Mouse (Mus musculus) kidney, postnatal 10 days (tissue): ENCODE results near the gene Sik2.
A peak's percentile ranks its signal among the peaks of the same experiment; 100 is the strongest.

Experiments used
- DNase-seq: peaks from one replicate; pipeline ENCODE4 v3.0.0; 2021; ENCODE audit warnings: mixed read lengths

Gene Sik2

DNA sequence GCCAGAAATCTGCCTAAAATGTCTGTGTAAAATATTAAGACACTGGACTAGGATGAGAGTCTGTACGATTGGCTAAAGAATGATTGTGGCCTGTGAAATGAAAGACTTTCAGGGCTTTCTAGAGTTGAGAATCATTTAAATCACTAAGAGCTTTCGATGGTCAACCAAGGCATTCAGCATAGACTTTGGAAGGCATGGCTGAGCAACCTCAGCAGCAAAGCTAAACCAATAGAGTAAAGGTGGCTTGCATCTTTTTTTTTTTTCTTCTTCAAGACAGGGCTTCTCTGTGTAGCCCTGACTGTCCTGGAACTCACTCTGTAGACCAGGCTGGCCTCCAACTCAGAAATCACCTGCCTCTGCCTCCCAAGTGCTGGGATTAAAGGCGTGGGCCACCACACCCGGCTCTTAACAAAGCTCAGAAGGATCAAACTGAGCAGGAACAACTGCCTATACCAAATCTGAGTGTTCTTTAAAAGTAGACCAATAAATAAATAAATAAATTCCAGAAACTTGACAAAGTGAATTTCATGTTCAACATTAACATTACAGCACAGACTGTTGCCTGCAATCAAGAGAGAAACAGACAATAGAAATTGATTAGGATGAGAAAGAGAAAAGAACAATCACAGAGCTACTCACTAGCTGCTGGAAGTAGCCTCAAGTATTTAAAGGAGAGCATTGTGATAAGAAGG, 27.2 kb downstream of the Sik2 start:
- no peak for DNase-seq

DNA sequence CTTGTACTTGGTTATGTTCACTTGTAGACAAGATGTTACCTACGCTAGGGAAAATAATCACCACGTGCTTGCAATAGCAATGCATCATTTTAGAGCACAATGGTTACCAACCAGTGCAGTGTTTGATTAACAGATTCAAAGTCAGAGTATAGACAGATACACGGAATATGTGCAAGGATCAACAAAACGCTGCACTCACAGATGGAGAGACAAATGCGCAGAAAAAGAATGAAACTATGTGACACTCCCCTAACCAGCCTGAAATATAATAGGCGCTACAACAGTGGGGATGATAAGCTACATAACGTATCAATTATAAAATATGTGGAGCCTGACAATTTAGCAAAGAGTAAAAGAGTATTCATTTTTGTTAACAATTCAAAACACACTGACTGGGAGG, 34.2 kb downstream of the Sik2 start:
- DNase-seq, result no peak

DNA sequence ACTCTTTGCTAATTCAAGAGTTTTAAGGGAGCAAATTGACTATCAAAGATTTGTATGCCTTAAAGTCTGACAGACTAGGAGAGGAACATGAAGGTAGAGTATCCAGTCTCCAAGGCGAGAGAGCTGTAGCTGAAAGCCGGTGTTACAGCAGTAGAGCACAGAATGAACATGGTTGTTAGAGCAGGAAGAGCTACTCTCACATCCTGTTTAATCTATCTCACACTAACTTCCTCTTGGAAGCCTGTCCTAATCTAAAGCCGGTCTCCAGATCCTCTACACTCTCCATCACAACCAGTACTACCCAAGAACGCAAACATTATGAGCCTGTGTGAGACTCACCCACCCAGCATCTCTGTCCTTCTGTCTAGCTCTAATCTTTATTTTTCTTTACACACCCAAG, 38.5 kb downstream of the Sik2 start:
- no peak for DNase-seq

DNA sequence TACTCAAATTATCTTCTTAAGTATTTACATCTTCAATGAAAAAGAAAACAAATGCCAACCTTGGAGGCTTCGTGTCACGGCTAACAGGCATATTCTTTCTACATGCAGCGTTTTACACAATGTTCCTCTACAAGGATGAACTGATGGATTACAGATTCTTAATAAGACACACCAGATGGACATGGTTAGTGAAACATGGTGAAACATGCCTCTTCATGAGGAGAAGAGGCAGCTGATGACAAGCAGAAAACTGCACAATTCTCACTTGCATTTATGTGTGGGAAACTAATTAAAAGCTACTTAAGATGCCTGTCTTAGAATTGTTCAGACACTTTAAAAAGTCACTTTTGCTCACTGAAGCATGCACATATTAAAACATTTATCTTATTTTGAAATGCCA, 39.6 kb downstream of the Sik2 start:
- DNase-seq, result no peak

DNA sequence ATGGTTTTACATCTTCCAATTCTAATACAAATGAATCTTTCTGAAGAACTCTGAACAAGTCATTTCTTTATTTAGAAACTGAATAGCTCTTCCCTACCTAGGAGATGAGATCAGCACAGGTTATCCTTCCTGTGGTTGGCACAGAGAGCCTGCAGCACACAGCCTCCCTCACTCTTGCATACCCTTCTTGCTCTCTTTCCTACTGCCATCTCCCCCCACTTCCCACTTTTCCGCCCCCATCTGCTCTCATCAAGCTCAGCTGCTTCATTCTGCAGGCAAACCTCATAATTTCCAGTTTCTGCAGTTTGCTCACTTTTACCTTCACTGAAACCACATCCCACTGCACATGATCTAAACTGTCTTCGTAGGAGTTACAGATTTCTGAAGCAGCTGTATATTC, 42.6 kb downstream of the Sik2 start:
- DNase-seq, result no peak

DNA sequence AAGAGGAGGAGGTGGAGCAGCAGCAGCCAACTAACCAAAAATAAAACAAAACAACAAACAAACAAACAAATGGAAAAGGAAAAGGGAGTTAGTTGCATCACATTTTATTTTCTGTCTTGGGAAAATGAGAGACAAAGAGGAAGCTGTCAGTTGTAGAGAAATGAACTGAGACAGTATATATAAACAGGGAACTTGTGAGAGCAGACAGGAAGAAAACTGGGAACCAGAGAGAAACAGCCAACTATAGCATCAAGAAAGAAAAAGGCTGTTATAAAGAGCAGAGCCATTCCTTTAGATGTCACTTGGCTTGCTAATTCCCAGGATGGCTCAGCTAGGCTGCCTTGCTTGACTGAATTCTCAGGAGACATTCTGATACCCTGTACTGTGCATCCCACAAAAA, 43.5 kb downstream of the Sik2 start:
- no peak for DNase-seq

DNA sequence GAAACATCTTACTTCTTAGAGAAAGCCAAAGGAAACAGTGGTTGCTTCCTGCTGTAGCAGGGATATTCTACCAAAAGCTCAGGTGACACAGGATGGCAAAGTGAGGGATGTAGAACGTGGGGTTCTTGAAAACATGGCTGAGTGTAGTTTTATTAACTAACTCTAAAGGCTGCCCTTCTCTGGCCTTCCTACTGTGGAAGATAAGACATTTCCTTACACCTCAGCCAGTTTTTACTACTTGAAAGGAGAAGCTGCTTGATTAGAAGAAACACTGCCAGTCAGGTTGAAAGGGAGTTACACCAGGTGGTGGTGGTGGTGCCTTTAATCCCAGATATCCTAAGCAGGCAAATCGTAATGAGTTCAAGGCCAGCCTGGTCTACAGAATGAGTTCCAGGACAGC, 44.0 kb downstream of the Sik2 start:
- no peak for DNase-seq

DNA sequence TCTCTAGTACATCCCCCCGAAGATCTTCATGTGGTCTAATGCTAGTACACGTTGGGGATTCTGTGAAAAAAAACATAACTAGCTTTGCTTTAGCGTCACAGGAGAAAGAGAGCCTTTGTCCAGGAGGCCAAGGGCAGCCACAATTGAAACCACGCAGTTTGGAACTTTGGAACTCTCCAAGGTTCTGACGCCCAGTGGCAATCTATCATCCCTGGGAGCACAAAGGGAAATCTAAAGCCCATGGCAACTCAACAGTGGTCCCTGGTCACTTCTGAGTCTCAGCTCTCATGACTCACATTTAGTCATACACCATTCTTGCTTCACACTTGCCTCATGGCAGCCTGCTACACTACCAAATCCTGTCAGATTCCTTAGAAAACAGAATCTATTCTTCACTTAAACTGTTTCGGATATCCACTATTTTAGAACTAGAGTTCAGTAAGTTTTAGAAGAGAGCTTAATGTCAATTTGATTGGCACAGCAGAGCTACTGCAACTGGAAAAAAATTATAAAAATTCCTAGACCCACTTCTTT, 50.9 kb downstream of the Sik2 start:
- peak; percentile 15 for DNase-seq

DNA sequence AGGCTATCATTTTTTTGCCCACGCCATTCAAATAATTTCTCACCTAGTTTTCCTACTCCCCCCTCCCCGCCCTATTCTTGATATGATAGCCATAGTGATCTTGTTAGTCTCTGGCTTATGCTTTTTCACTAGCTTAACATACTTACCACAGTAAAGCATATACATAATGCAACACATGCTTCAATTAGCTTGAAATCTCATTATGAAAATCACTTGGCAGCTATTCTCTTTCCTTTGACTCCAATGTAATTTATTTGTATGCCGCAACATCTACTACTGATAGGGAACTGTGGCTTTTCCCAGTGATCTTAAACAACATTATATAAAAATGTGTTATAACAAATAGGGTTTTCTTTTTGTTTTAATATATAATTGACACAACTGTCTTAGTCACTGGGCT, 53.7 kb downstream of the Sik2 start:
- DNase-seq, result no peak

DNA sequence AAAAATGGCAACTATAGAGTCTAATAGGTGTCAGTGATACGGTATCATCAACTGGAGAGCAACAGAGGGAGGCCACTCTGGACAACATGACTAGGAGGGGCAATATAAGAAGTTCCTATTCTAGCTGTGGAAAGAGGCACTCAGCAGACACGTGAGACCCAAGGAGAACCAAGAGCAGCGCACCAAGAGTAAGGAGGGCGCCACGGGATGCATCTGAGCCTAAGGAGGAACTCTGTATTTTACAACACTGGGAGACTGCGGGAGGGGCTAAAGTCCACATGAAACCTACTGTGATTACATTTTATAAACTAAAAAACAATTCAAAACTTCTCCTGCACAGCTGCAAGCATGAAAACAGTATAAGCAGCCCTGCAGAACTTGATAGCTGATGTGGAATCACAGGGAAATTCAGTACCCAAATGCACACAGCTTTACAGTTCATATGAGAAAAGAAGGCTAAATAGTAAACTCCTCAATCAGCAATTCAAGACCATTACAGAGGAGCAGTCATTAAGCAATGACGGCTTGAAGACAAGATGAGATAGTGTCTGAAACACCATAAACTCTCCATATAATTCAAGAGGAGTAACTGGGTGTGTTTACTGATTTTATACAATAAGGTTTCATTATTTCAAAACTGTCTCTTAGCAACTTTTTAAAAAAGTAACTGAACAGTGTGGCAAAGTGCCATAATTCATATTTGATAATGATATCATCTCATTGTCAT, 60.6 kb downstream of the Sik2 start:
- DNase-seq, result no peak

DNA sequence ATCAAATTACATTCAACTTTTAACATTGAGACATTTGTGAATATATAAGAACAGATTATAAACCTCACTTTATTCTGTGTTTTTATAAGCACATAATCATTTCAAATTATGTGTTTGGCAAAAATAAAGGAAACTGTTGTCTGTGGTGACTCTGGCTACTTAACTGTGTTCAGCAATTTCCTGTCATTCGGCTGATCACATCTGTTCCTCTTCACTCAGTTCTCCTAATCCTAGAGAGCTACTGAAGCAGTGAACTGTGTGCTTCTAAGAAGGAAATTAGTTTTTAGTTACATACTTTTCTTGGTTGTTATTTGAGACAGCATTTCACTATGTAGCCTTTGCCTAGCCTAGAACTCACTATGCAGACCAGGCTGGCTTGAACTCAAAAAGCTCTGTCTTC, 62.5 kb downstream of the Sik2 start:
- DNase-seq, result no peak

DNA sequence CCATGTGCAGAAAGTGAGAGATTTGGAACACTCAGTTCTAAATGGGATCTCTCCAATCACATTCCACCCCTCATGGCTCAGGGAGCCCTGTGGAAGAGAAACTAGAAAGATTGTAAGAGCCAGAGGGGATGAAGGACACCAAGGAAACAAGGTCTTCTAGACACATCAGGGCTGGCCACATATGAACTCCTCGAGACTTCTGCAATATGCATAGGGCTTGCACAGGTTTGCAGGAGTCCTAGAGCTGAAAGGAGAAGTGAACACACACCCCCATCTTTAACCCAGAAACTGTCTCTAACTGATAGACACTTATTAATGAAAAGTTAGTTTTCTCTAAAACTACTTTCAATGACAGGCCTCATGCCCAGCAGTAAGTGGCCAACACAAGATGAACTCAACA, 64.0 kb downstream of the Sik2 start:
- no peak for DNase-seq

DNA sequence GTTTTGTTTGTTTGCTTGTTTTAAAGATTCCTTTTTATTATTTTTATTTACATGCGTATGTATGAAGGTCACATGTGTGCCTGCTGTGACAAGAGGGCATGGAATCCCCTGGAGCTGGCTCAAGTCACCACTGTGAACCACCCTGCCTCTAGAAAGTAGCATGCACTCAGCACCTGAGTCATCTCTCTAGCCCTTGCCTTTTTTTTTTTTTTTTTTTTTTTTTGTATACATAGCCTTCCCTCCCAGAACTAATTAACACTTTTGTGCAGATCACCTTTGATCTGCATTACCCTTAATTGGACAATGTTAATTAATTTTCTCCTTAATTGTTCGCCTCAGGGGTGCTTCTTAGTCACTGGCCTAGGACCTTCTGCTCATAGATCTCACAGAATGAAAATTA, 66.2 kb downstream of the Sik2 start:
- no peak for DNase-seq

DNA sequence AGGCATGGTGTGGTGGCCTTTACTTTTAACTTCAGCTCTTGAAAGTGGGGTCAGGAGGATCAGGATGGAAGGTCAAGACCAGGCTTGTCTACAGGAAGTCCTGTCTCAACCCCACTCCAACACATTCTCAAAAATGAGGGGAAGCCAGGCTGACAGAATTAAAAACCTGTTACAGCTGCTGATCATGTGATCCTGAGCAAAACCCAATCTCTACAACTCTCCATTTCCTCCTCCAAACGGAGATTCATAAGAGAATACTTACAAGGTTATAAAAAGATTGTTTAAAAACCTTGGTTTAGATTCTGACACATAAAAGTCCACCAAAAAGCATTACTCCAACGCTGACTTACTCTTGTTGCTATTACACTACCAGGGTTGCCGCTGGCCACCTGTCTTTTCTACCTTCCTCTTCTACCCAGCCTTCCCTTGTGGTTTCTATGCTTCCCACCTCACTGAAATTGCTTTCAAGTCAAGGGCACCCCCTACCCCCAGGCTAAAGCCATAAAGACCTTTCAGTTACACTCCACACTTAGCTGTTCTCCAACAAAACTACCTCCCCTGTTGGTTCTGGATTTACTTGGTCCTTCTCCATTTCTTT, 67.0 kb downstream of the Sik2 start:
- no peak for DNase-seq

DNA sequence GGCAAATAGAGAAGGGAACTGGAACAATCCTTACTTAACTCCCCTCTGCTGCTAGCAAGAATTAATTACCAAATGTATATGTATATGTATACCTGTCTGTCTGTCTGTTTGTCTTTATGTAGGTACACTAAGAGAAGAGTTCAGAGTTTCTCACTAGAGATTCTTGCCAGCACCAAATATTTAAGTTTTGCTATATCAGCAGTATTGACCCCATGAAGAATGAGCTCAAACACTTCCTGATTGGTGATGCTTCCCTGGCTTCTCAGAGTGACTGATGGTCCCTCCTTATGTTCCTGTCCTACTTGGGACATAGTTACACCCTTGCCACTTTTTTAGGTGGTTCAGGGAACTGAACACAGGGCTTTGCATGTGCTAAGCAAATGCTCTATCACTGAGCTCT, 78.9 kb downstream of the Sik2 start:
- no peak for DNase-seq

DNA sequence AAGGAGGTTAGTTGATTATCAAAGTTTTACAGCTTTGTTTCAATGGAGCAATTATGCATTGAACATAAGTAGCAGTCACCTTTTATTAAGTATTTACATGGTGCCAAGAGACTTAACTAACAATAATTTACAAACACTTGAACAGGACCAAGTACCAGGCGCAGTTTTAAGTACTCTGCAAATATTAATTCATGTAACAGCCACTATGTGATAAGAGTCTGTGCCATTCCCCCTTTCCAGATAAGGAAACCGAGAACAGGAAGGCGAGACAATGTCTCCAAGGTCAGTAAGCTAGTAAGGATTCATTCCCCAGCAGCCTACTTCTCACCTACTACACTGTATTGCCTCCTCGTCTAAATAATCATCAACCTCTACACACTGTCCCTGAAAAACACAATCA, 83.1 kb downstream of the Sik2 start:
- DNase-seq, result no peak

DNA sequence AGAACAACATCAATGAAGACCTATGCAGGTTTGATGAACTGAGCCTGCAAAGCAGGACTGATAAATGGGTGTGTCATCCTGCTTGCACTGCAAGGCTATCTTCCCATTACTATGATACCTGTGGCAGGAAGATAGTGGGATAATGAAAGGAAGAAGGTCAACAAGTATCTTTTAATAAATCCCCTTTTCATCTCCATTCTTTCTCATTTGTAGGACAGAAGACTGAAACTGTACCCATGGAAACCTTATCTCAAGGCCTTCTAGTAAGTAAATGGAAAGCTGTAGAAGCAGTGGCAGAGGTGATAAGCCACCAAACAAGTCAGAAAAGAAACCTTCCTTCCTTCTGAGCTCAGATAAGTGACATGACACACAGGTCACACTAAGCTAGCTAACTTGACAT, 84.4 kb downstream of the Sik2 start:
- no peak for DNase-seq

DNA sequence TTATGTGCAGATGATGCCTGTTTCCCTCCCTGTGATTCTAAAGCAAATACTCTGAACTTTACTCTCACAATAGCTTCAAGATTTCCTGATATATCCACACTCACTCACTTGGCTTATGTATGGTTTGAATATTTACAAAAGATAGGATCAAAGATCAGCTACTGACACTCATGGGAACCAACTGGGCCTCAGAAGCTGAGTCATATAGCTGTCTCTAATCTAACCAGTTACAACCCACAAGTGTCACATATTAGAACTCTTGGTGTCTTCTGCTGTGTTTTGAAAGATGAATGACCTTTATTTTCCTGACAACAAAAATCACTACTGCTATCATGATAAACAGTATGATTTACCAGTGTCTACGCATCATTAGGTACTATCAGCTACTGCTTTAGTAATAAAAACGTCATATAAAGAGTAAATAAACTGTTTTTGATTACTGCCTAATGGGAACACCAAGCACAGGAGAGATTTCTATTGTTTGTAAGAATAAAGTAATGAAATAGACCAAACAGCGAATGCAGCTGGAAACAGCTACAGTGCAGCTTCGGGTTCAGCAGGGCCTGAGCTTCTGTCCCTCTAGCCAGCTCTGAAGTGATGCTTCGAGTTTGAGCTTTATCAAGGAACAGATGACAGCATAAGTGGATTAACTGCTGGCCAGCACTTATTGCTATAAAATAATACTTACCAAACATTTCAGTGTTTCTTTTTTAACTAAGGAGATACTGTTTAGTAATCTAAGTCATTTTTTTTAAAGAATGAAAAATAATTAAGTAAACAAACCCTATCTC, 86.3 kb downstream of the Sik2 start:
- no peak for DNase-seq

DNA sequence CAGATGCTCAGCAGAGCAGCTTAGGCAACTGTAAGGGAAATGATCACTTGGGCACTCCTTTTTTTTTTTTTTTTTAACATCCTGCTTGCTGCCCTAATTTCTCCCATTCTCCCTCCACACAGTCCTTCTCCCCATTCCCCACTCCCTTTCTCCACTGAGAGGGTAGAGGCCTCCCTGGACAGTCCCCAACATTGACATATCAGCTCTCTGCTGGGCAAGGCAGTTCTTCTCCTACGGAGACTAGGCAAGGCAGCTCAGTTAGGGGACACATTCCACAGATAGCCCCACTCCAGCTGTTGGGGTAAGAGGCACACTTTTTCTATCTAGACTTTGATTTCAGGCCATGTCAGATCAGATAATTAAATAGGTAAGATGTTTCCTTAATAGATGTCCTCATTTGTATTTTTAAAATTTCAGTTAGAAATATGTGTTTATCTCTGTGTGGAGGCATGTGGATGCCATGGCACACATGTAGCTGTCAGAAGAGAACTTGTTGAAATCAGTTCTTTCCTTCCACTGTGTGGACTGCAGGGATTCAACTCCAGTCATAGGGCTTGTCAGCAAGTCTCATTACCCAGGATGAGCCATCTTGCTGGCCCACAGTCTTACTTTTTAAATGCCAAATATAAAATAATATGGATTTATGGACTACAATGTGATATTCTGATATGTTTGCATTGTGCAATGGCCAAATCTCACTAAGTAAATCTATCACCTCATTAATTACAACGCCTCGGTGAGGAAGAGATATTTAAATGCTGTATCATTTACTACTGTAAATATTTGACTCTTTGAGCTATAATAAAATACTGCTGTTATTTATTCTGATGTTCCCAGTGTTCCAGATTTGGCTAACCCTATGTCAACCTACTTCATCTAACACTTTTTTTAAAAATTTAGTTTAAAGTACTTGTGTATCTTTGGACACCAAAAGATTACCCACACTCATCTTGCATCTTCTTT, 87.7 kb downstream of the Sik2 start:
- DNase-seq, result no peak

DNA sequence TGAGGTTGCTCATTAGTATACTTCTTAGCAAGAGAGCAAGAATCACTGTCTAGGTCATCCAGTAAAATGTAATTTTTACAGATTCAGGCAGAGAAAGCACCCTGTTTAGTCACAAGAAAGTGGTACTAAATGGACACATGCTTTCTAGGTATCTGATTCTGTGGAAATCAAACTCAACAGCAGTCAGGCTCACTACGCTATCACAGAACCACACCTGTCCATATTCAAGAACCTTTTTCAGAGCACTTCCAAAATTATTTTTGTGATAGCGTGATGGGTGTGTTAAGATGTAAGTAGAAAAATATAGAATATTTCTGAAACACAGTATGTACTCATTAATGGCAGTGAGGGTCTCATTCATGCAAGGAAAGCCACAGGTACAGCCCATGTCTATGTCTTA, 89.3 kb downstream of the Sik2 start:
- DNase-seq, result no peak

DNA sequence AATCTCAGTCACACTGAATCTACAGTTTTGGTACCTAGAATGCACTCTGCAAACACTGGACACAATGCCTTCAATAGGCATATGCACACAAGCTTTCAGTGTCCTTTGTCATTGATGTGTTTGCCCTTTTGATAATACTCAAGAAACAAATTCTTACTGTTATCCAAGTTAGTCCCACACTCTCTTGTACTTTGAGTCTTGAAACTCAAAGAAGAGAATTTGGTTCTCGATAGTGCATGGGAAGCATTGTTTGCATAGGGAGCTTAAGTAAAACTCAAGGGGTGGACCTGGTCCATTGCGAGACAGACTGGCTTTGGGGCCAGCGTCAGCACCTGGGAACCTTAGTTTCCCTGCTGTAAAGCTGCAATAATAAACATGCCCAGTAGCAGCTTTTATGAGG, 90.7 kb downstream of the Sik2 start:
- DNase-seq, result no peak

DNA sequence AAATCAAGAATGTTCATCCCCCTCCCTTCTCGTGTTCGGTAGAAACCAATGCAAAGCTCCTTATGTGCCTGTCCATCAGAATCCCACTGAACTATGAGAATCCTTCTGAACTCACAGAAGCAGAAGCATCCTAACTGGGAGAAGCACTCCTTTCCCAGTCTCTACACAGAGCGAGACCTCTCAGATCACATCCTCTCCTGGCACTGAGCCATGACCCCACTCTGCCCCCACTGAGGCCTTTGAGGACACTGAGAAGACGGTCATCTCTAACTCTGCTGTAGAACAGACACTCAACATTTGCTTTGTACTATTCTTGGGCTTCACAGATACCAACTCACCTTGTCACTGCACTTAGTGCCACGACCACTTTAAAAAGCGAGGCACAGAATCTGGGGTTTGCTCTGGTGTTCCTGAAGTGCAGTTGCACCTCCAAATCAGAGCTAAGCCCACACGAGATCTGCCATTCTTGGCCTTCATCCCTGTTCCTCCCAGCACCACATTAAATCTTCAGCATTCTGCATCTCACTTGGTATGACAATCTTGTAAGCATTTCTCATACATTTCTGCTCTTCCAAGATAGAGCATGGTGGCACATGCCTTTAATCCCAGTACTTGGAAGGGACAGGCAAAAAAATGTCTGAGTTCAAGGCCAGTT, 96.9 kb downstream of the Sik2 start:
- peak; percentile 36 for DNase-seq
